Comparison of ENCODE assay signal across 28 mouse cellular contexts in the genomic region with DNA sequence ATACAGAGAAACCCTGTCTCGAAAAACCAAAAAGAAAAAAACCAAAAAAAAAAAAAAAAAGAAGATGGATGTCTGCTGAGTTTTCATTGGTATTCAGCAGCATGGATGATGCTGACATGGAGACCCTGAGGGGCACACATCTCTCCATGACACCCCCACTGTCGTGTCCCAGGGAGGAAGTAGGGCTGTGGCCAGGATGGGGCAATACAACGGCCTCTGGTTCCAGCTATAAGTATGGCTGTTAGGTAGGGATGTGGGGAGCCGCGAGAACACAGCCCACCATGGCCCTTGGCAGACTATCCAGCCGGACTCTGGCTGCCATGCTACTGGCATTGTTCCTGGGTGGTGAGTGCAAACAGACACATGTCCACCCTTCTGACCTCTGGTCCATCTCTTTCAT. TPM values are rescaled to one million over a fixed set of nuclear protein-coding genes. Genes with fewer than 3 reads are reported as not detected.
DNase-seq lines count a peak whose midpoint lies in the region; ATAC-seq and TF ChIP-seq lines count a peak whose summit lies in the region.
"Had no signal": no experiment of that assay in that cellular context is flagged by ENCODE, and none has a peak within 500 bp of the region (broad histone marks: within the 10 kb centered on the region; RNA-seq: fewer than 3 reads in every experiment).

A gene (plus strand): TSS at position 194 of the 400 bp plus-strand sequence.

- no peak within 1 kb of the TSS for H3K4me3 ChIP-seq in stomach, embryonic 15.5 days (replicated peaks)
- no peak within 1 kb of the TSS for H3K4me3 ChIP-seq in stomach, postnatal 0 days (ENCODE audit: low read depth, low read length)
- no peak within 1 kb of the TSS for H3K4me3 ChIP-seq in liver, embryonic 15.5 days (replicated peaks)
- H3K4me3 ChIP-seq: embryonic facial prominence, embryonic 10.5 days; layer of hippocampus, adult 2 months; neural tube, embryonic 12.5 days had no signal

- 0 out of 2 replicates have a peak, but pooled peaks cover 4% of the 10 kb centered on the region for H3K27me3 ChIP-seq in stomach, embryonic 15.5 days (replicated peaks)
- no peaks in the 10 kb centered on the region for H3K27me3 ChIP-seq in stomach, postnatal 0 days (ENCODE audit: control insufficient read depth, insufficient read depth, low read length)
- H3K27me3 ChIP-seq in liver, embryonic 15.5 days, result peaks cover 16% of the 10 kb centered on the region

- no peak for DNase-seq in stomach, postnatal 0 days (ENCODE audit: low spot score)
- DNase-seq in cerebellum, postnatal 10 days, result no peak
- no peak for DNase-seq in layer of hippocampus, adult 9-11 months
- no peak for DNase-seq in cerebellum, postnatal 14 days
- DNase-seq: adrenal gland, adult 8-10 months; cerebellum, adult 18-20 months; forebrain, postnatal 0 days; gastrocnemius, postnatal 36 days; kidney, postnatal 25 days; midbrain, embryonic 14.5 days; thymus, adult 2 months had no signal

- TF ChIP-seq CTCF in stomach, postnatal 0 days (IDR thresholded peaks at IDR 0.05; ENCODE audit: low read depth), result no peak

- no peaks in the 10 kb centered on the region for H3K36me3 ChIP-seq in stomach, embryonic 15.5 days
- no peaks in the 10 kb centered on the region for H3K36me3 ChIP-seq in stomach, postnatal 0 days (ENCODE audit: control insufficient read depth, insufficient read depth, low read length)
- no peaks in the 10 kb centered on the region for H3K36me3 ChIP-seq in liver, embryonic 15.5 days (replicated peaks)
- H3K36me3 ChIP-seq: embryonic facial prominence, embryonic 10.5 days; neural tube, embryonic 12.5 days had no signal

- H3K4me1 ChIP-seq in stomach, embryonic 15.5 days, result peaks cover 15% of the 10 kb centered on the region
- H3K4me1 ChIP-seq in stomach, postnatal 0 days (replicated peaks; ENCODE audit: control insufficient read depth, insufficient read depth), result no peaks in the 10 kb centered on the region; the same call in none of the 2 replicates
- peaks cover 32% of the 10 kb centered on the region for H3K4me1 ChIP-seq in liver, embryonic 15.5 days (replicated peaks)

- no peak within 1 kb of the TSS for H3K4me2 ChIP-seq in stomach, embryonic 15.5 days
- no peak within 1 kb of the TSS for H3K4me2 ChIP-seq in stomach, postnatal 0 days (replicated peaks; ENCODE audit: low read depth)
- 0 out of 2 replicates have a peak within 1 kb of the TSS, but pooled peaks have one; percentile 5 for H3K4me2 ChIP-seq in liver, embryonic 15.5 days
- H3K4me2 ChIP-seq: heart, embryonic 11.5 days; neural tube, embryonic 12.5 days had no signal

- H3K27ac ChIP-seq in stomach, embryonic 15.5 days, result no peak within 1 kb of the TSS
- H3K27ac ChIP-seq in stomach, postnatal 0 days (replicated peaks), result no peak within 1 kb of the TSS
- peak within 1 kb of the TSS; percentile 14; the same call in 1 of the 2 replicates for H3K27ac ChIP-seq in liver, embryonic 15.5 days (replicated peaks)
- H3K27ac ChIP-seq: embryonic facial prominence, embryonic 10.5 days; layer of hippocampus, adult 2 months; neural tube, embryonic 12.5 days had no signal

- H3K9ac ChIP-seq in stomach, embryonic 15.5 days, result no peak within 1 kb of the TSS
- H3K9ac ChIP-seq in stomach, postnatal 0 days (ENCODE audit: low read length), result no peak within 1 kb of the TSS
- no peak within 1 kb of the TSS for H3K9ac ChIP-seq in liver, embryonic 15.5 days
- H3K9ac ChIP-seq: forebrain, postnatal 0 days; neural tube, embryonic 12.5 days had no signal

- ATAC-seq in stomach, embryonic 15.5 days (ENCODE audit: insufficient read depth, low FRiP score, low read depth), result no peak
- ATAC-seq in stomach, postnatal 0 days (ENCODE audit: low FRiP score, low TSS enrichment), result no peak
- ATAC-seq in granulocyte monocyte progenitor cell, adult 5-6 weeks (replicated peaks; ENCODE audit: poor library complexity, severe bottlenecking), result peak; percentile 67
- no peak for ATAC-seq in liver, embryonic 15.5 days (ENCODE audit: insufficient read depth)
- ATAC-seq: activated CD4-positive, CD25-positive, alpha-beta regulatory T cell, adult 4 months; forebrain, postnatal 0 days; intestine, postnatal 0 days; lung, postnatal 0 days had no signal

- WGBS in stomach, embryonic 15.5 days, result 81% methylated on average over 6 of the region's 6 CpGs
- 84% methylated on average over 6 of the region's 6 CpGs for WGBS in stomach, postnatal 0 days
- 54% methylated on average over 6 of the region's 6 CpGs for WGBS in liver, embryonic 15.5 days (ENCODE audit: insufficient replicate concordance)

- no peaks in the 10 kb centered on the region for H3K9me3 ChIP-seq in stomach, embryonic 15.5 days
- no peaks in the 10 kb centered on the region for H3K9me3 ChIP-seq in stomach, postnatal 0 days (ENCODE audit: control insufficient read depth, low read length)
- no peaks in the 10 kb centered on the region for H3K9me3 ChIP-seq in liver, embryonic 15.5 days (replicated peaks)
- H3K9me3 ChIP-seq: embryonic facial prominence, embryonic 10.5 days; neural tube, embryonic 12.5 days had no signal

- TF ChIP-seq EP300 in stomach, postnatal 0 days (optimal IDR thresholded peaks at IDR 0.05), result no peak

RNA-seq across cellular contexts. Expression of the gene that starts here (rescaled TPM):
- 3.8 and 11.1 TPM in 2 replicates for polyA plus RNA-seq in stomach, embryonic 15.5 days (2015; fragmentation: Nextera tagmentation; extraction: Ambion mirVana)
- 0.30 and 0.55 TPM in 2 replicates for polyA plus RNA-seq in stomach, postnatal 0 days (2015; fragmentation: Nextera tagmentation; extraction: Ambion mirVana)
- total RNA-seq in granulocyte monocyte progenitor cell, adult 5-6 weeks (2014; fragmentation: Nextera tagmentation), result 5,751 and 6,009 TPM in 2 replicates
- 2,814 and 3,772 TPM in 2 replicates for total RNA-seq in granulocyte monocyte progenitor cell, adult 5-6 weeks (2017)
- polyA plus RNA-seq in liver, embryonic 15.5 days (2015; fragmentation: Nextera tagmentation; extraction: Ambion mirVana), result 211 and 227 TPM in 2 replicates
- total RNA-seq: adrenal gland, adult 8-10 months; forebrain, postnatal 0 days; gastrocnemius, postnatal 36 days; layer of hippocampus, adult 2 months; left cerebral cortex, adult 18-20 months; left cerebral cortex, postnatal 36 days had no signal
- polyA plus RNA-seq: activated CD4-positive, CD25-positive, alpha-beta regulatory T cell, adult 4 months; C2C12; forebrain, embryonic 11.5 days; forebrain, postnatal 0 days; heart, postnatal 0 days; hindbrain, embryonic 11.5 days; intestine, postnatal 0 days; kidney, embryonic 14.5 days; midbrain, embryonic 14.5 days had no signal

Comparison
In these comparisons a context has a peak if more than half of its experiments do, and no peak if none do; other contexts are left out.
1. RNA of the gene that starts here (polyA plus RNA-seq): 211 to 227 TPM in liver, embryonic 15.5 days; 3.8 to 11.1 TPM in stomach, embryonic 15.5 days and 0.30 to 0.55 TPM in stomach, postnatal 0 days; every median in the first group is over 10 times any median in the second.